Mouse (Mus musculus): ENCODE data around the gene Lonp2.

Gene Lonp2

GRCm38 (mm10) chr8:86713407-86714188, 89.8 kb downstream of the Lonp2 start:
- no peak for DNase-seq (ENCODE audit: low spot score in 2 of 2)

GRCm38 (mm10) chr8:86718332-86718994, 94.6 kb downstream of the Lonp2 start:
- DNase-seq (ENCODE audit: low spot score in 2 of 2) = no peak

GRCm38 (mm10) chr8:86719368-86719767, 95.5 kb downstream of the Lonp2 start:
- no peak for DNase-seq (ENCODE audit: low spot score in 2 of 2)

- no peak for DNase-seq (ENCODE audit: low spot score in 2 of 2)
Measured at GRCm38 (mm10) chr8:86720756-86721459, 97.1 kb downstream of the Lonp2 start.

GRCm38 (mm10) chr8:86721490-86721889, 97.6 kb downstream of the Lonp2 start:
- no peak for DNase-seq (ENCODE audit: low spot score in 2 of 2)

DNA sequence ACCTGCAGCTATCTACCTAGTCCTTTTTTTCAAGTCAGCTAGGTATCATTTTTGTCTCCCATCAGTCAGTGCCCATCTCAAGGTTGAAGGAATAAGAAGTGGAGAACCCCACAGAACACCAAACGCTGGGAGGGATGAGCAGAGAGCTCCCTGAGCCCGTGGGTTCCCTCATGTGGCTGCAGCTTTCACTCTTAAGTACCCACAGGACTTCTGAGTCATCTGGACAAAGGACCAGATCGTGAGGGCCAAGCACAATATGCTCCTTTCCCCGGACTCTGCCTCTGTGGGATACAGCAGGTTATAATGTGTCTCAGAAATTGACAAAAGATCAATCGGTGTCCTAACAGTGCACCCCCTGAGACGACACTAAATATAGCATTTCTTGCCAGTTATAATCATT, 103.1 kb downstream of the Lonp2 start:
- no peak for DNase-seq (ENCODE audit: low spot score in 2 of 2)

DNA sequence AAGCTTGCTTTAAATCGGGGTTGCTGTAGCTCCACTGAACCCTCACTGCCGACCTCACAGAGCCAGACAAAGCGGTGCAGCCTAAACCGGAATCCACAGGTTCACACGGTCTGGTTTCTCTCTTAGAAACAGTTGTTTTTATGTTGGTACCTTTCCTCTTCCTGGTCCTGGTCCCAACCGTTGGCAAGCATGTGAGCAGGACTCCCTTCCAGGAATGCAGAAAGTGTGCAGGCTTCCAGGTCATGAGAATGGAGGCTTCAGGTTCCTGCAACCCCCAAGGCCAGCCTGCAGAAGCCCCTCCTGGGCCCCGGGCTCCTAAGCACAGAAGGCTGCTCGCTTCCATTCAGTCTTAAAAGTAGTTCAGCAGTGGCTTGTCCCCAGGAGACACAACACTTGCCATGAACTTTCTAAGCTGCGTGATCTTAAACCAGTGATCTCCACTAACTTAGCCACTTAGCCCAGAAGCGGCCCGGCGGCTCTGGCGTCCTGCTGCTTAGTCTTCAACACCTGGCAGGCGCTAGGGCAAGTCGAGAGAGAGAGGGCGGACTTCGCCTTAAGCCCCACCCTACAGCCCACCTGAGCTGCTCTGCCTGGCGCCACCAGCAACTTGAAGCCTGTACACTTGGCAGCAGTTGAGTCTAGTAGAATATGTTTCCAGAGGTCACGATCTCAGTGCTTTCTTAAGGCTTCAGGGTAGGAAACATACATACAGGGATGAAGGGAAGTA, 104.5 kb downstream of the Lonp2 start:
- no peak for DNase-seq (ENCODE audit: low spot score in 2 of 2)

DNA sequence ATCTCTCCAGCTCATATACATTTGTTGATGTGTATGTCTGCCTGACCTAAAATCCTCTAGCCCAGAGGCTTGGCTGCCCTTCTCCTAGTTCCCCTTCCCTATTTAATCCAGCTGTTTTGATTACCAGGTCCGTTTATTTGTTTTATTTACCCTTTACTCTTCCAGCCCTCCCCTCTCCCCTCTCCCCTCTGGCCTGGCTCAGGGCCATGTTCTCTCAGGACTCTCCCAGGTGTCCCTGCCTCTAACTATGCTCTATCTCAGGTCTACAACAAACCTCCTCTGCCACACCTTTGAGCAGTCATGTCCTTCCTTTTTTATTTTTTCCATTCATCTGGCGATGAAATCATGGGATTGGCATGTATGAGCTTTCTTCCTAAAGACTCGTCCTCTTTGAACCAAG, 106.5 kb downstream of the Lonp2 start:
- no peak for DNase-seq (ENCODE audit: low spot score in 2 of 2)

DNA sequence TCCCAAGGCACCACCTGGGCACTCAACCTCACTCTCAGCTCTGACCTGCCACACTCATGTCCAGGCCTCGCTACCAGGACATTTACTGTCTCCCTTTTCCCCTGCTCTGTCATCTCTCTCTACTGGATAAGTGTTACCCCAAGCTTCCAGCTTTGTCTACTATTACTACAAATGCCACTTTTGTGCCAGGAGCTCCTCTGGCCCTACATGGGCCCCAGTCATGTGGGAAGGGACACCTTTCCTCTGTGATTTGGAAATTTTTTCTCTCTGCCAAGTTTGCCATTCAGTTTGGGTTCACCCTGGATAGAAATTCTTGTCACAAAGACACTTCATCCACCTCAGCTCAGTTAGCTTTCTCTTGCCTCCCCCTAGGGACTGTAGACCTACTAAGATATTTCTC, 107.0 kb downstream of the Lonp2 start:
- DNase-seq (ENCODE audit: low spot score in 2 of 2) = no peak

DNA sequence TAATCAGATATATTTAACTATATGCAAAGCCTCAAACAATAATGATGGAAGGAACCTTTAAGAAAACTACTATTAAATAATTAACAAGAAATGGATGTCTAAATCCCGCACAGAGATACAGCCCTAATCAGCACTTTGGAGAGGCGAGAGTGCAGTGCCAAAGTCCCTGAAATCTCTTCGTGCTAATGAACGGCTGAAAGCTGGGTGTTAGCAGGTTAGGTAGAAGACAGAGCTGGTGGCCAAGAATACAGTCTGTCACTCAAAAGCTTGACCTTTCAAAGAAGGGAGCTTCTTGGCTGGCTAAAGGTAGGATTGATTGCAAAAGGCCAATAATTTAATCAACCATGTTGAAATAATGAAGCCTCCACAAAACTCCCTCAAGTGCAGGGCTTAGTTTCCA, 110.3 kb downstream of the Lonp2 start:
- no peak for DNase-seq (ENCODE audit: low spot score in 2 of 2)

DNA sequence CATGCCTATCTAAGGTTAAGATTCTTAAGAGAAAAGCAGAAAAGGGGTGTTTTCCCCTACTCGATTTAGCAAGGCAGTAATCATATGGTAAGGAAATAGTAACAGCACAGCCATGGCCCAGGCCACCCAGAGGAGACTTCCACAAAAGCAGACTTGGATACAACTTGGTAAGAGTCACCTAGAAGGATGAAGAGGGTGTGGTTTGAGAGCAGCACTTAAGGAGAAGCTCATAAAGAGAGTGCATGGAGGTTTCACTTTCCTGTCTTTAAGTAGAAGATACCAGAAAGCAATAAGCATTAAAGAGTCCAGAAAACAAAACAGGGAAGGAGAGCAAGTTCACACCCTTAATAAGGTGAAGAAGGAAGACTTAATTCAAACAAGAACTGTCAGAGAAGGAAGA, 111.1 kb downstream of the Lonp2 start:
- no peak for DNase-seq (ENCODE audit: low spot score in 2 of 2)

DNA sequence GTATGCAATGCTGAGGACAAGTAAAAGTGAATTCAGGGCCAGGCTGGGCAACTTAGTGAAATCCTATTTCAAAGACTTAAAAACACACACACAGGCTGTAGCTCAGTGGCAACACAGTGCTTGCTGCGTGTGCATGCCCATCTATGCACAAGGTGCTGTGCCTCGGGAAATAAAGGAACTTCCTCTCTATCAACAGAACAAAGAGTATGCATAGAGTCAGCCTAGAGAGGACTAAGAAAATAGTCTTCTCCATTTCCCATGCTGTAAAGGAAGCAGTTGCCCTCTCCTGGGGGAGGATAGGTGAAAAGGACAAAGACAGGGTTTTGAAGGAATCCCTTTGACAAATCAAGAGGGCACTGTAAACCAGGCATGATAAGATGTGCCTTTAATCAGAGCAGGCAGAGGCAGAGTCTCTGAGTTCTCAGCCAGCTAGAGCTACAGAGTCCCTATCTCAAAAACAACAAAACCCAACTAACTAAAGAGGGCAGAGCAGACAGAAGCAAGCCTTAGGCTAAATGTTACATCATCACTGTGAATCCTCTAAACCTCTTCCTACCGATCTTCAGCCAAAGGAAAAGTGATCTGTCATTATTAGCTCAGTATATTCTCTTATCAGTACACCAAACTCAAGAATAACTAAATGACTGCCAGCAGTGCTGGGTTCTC, 111.7 kb downstream of the Lonp2 start:
- no peak for DNase-seq (ENCODE audit: low spot score in 2 of 2)

- no peak for DNase-seq (ENCODE audit: low spot score in 2 of 2)
Measured at GRCm38 (mm10) chr8:86740899-86741298, 117.1 kb downstream of the Lonp2 start.

DNA sequence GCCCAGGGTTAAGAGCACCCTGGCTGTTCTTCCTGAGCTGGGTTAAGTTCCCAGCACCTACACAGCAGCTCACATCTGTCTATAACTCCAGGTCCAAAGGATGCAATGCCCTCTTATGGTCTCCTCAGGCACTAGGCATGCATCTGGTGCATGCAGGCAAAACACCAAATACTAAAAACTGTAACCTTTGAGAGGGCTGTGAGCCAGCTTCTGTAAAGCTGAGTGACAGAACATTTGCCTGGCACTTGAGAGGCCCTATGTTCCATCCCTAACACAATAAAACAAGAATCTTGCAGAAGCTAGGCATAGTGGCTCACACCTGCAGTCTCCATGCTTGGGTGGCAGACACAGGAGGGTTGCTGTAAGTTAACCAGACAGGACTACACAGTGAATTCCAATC, 117.8 kb downstream of the Lonp2 start:
- no peak for DNase-seq (ENCODE audit: low spot score in 2 of 2)

GRCm38 (mm10) chr8:86742605-86743345, 118.9 kb downstream of the Lonp2 start:
- no peak for DNase-seq (ENCODE audit: low spot score in 2 of 2)

DNA sequence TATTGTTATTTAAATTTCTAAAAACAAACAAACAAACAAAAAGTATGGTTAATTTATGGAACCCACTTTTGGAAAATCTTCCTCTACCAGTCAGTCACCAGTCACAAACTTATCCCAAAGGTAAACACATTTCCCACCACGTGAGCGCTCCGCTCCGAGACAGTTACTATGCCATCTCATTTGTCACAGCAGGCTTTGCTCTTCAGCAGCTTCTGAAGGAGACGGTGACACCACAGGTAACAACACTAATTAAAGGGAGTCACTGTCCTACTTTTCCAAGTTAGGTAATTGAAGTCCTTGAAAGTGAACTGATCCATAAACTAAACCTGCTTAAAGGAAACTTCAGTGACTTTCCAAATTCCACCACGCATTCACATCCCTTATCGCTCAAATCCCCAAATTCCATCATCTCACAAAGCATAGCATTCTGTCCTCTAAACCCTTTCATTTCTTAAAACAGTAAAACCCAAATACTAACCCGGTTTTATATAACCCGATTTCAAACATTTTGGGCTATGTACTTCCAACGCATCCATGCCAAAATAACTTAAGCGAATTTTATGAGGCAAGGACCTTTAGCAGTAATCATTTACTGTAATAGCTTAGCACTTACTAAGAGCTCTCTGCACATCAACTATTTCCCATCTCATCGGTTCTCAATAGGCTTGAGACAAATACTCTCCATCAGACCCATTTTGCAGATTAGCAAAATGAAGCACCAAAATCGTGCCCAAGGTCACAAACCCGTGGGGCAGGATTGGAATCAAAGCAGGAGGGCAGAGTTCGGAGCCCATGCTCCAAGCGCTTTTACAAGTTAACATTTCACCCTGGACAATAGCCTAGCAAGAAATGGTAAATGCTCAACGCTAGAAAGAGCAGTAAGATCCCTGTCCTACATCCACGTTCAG, 120.7 kb downstream of the Lonp2 start:
- DNase-seq (ENCODE audit: low spot score in 2 of 2) = no peak

- peak; percentile 71 to 81 for DNase-seq (ENCODE audit: low spot score in 2 of 2)
Measured at GRCm38 (mm10) chr8:86745221-86745934, 121.5 kb downstream of the Lonp2 start, which contains the start of the genes Gm10638 and Siah1a. Gene Gm10638, plus strand, starts transcription at chr8:86745699. Gene Siah1a, minus strand, starts transcription at chr8:86745934.

GRCm38 (mm10) chr8:86745935-86746441, 122.1 kb downstream of the Lonp2 start:
- peak; percentile 97 to 98 for DNase-seq (ENCODE audit: low spot score in 2 of 2)

- peak in 1 of 2 experiments; percentile 49 for DNase-seq (ENCODE audit: low spot score in 2 of 2)
Measured at GRCm38 (mm10) chr8:86746511-86746910, 122.7 kb downstream of the Lonp2 start.
